Mouse (Mus musculus): ENCODE measurements at regions not wholly inside any gene's neighbourhood (a gene's known extent, or its start where the extent isn't known, plus 50 kb on each side); places are given as distances from the start of the nearest gene placed in this dataset.

- H3K4me3 ChIP-seq (ENCODE audit: inconsistent target) = no peak overlapping the region
- WGBS (ENCODE audit: missing documents) = 56% methylated on average over 11 of the region's 11 CpGs
- H3K79me2 ChIP-seq (ENCODE audit: inconsistent target) = no peaks in the 10 kb centered on the region
- no peak overlapping the region for H3K27ac ChIP-seq
- no peaks in the 10 kb centered on the region for H3K36me3 ChIP-seq (ENCODE audit: inconsistent target)
Observed at GRCm38 (mm10) chr5:75761459-75762310, 187.0 kb downstream of the Kit start.

- H3K36me3 ChIP-seq (ENCODE audit: inconsistent target) = no peaks in the 10 kb centered on the region
- H3K4me3 ChIP-seq (ENCODE audit: inconsistent target) = no peak overlapping the region
- 24% methylated on average over 7 of the region's 7 CpGs for WGBS (ENCODE audit: missing documents)
- no peaks in the 10 kb centered on the region for H3K79me2 ChIP-seq (ENCODE audit: inconsistent target)
- H3K27ac ChIP-seq = no peak overlapping the region
Observed at GRCm38 (mm10) chr5:75756168-75756567, 181.5 kb downstream of the Kit start.

- Histone ChIP-seq H3K4me3 (ENCODE audit: inconsistent target) (no peak overlapping the region), H3K36me3 (ENCODE audit: inconsistent target) (no peaks in the 10 kb centered on the region), H3K79me2 (ENCODE audit: inconsistent target) (no peaks in the 10 kb centered on the region), H3K27ac (no peak overlapping the region)
- 74% methylated on average over 7 of the region's 7 CpGs for WGBS (ENCODE audit: missing documents)
Observed at GRCm38 (mm10) chr5:75754356-75754755, 179.6 kb downstream of the Kit start.

GRCm38 (mm10) chr5:75745311-75745710 lies 170.6 kb downstream of the Kit start:
- Histone ChIP-seq H3K79me2 (ENCODE audit: inconsistent target) (no peaks in the 10 kb centered on the region), H3K36me3 (ENCODE audit: inconsistent target) (no peaks in the 10 kb centered on the region), H3K4me3 (ENCODE audit: inconsistent target) (no peak overlapping the region), H3K27ac (no peak overlapping the region)
- WGBS (ENCODE audit: missing documents) = 93% methylated on average over 8 of the region's 9 CpGs

GRCm38 (mm10) chr5:75744475-75745045 lies 169.8 kb downstream of the Kit start:
- Histone ChIP-seq H3K27ac (no peak overlapping the region), H3K36me3 (ENCODE audit: inconsistent target) (no peaks in the 10 kb centered on the region), H3K4me3 (ENCODE audit: inconsistent target) (no peak overlapping the region), H3K79me2 (ENCODE audit: inconsistent target) (no peaks in the 10 kb centered on the region)
- 18% methylated on average over 5 of the region's 6 CpGs for WGBS (ENCODE audit: missing documents)

- 91% methylated on average over 8 of the region's 8 CpGs for WGBS (ENCODE audit: missing documents)
- no peak overlapping the region for H3K4me3 ChIP-seq (ENCODE audit: inconsistent target)
- no peak overlapping the region for H3K27ac ChIP-seq
- no peaks in the 10 kb centered on the region for H3K36me3 ChIP-seq (ENCODE audit: inconsistent target)
- H3K79me2 ChIP-seq (ENCODE audit: inconsistent target) = no peaks in the 10 kb centered on the region
Observed at GRCm38 (mm10) chr5:75739336-75739735, 164.6 kb downstream of the Kit start.

GRCm38 (mm10) chr5:75738445-75738844 lies 163.7 kb downstream of the Kit start:
- no peak overlapping the region for H3K27ac ChIP-seq
- H3K79me2 ChIP-seq (ENCODE audit: inconsistent target) = no peaks in the 10 kb centered on the region
- 94% methylated on average over 2 of the region's 2 CpGs for WGBS (ENCODE audit: missing documents)
- H3K4me3 ChIP-seq (ENCODE audit: inconsistent target) = no peak overlapping the region
- H3K36me3 ChIP-seq (ENCODE audit: inconsistent target) = no peaks in the 10 kb centered on the region

- Histone ChIP-seq H3K79me2 (ENCODE audit: inconsistent target) (no peaks in the 10 kb centered on the region), H3K4me3 (ENCODE audit: inconsistent target) (no peak overlapping the region), H3K27ac (no peak overlapping the region), H3K36me3 (ENCODE audit: inconsistent target) (no peaks in the 10 kb centered on the region)
- WGBS (ENCODE audit: missing documents) = 68% methylated on average over 7 of the region's 7 CpGs
Observed at GRCm38 (mm10) chr5:75737752-75738151, 163.0 kb downstream of the Kit start.

GRCm38 (mm10) chr5:75736318-75736717 lies 161.6 kb downstream of the Kit start:
- Histone ChIP-seq H3K4me3 (ENCODE audit: inconsistent target) (no peak overlapping the region), H3K36me3 (ENCODE audit: inconsistent target) (no peaks in the 10 kb centered on the region), H3K79me2 (ENCODE audit: inconsistent target) (no peaks in the 10 kb centered on the region)

GRCm38 (mm10) chr5:75734508-75734907 lies 159.8 kb downstream of the Kit start:
- WGBS (ENCODE audit: missing documents) = 87% methylated on average over 14 of the region's 14 CpGs
- H3K36me3 ChIP-seq (ENCODE audit: inconsistent target) = no peaks in the 10 kb centered on the region

More at GRCm38 (mm10) chr5:75736318-75736717, 161.6 kb downstream of the Kit start:
- H3K27ac ChIP-seq = no peak overlapping the region

GRCm38 (mm10) chr5:75734043-75734442 lies 159.3 kb downstream of the Kit start:
- no peak overlapping the region for H3K27ac ChIP-seq
- 96% methylated on average over 6 of the region's 6 CpGs for WGBS (ENCODE audit: missing documents)
- no peaks in the 10 kb centered on the region for H3K79me2 ChIP-seq (ENCODE audit: inconsistent target)
- no peak overlapping the region for H3K4me3 ChIP-seq (ENCODE audit: inconsistent target)
- no peaks in the 10 kb centered on the region for H3K36me3 ChIP-seq (ENCODE audit: inconsistent target)

More at GRCm38 (mm10) chr5:75734508-75734907, 159.8 kb downstream of the Kit start:
- Histone ChIP-seq H3K4me3 (ENCODE audit: inconsistent target) (no peak overlapping the region), H3K27ac (no peak overlapping the region), H3K79me2 (ENCODE audit: inconsistent target) (no peaks in the 10 kb centered on the region)

- 25% methylated on average over 4 of the region's 4 CpGs for WGBS (ENCODE audit: missing documents)
- H3K27ac ChIP-seq = no peak overlapping the region
- no peak overlapping the region for H3K4me3 ChIP-seq (ENCODE audit: inconsistent target)
- H3K79me2 ChIP-seq (ENCODE audit: inconsistent target) = no peaks in the 10 kb centered on the region
- no peaks in the 10 kb centered on the region for H3K36me3 ChIP-seq (ENCODE audit: inconsistent target)
Observed at GRCm38 (mm10) chr5:75731236-75731635, 156.5 kb downstream of the Kit start.

- Histone ChIP-seq H3K27ac (no peak overlapping the region), H3K79me2 (ENCODE audit: inconsistent target) (no peaks in the 10 kb centered on the region), H3K36me3 (ENCODE audit: inconsistent target) (no peaks in the 10 kb centered on the region), H3K4me3 (ENCODE audit: inconsistent target) (no peak overlapping the region)
- WGBS (ENCODE audit: missing documents) = 0% methylated on average over 3 of the region's 3 CpGs
Observed at GRCm38 (mm10) chr5:75730698-75731097, 156.0 kb downstream of the Kit start.

GRCm38 (mm10) chr5:75721291-75721690 lies 146.6 kb downstream of the Kit start:
- whole genome bisulfite sequencing (ENCODE audit: missing documents) = 85% methylated on average over 2 of the region's 2 CpGs
- Histone ChIP-seq H3K4me3 (ENCODE audit: inconsistent target) (no peak overlapping the region), H3K36me3 (ENCODE audit: inconsistent target) (no peaks in the 10 kb centered on the region), H3K27ac (no peak overlapping the region), H3K79me2 (ENCODE audit: inconsistent target) (no peaks in the 10 kb centered on the region)

GRCm38 (mm10) chr5:75720091-75720940 lies 145.6 kb downstream of the Kit start:
- WGBS (ENCODE audit: missing documents) = 93% methylated on average over 15 of the region's 15 CpGs
- no peaks in the 10 kb centered on the region for H3K36me3 ChIP-seq (ENCODE audit: inconsistent target)
- H3K4me3 ChIP-seq (ENCODE audit: inconsistent target) = no peak overlapping the region
- H3K27ac ChIP-seq = no peak overlapping the region
- H3K79me2 ChIP-seq (ENCODE audit: inconsistent target) = no peaks in the 10 kb centered on the region
